9 mouse cellular contexts compared by ENCODE assay signal in the genomic region with DNA sequence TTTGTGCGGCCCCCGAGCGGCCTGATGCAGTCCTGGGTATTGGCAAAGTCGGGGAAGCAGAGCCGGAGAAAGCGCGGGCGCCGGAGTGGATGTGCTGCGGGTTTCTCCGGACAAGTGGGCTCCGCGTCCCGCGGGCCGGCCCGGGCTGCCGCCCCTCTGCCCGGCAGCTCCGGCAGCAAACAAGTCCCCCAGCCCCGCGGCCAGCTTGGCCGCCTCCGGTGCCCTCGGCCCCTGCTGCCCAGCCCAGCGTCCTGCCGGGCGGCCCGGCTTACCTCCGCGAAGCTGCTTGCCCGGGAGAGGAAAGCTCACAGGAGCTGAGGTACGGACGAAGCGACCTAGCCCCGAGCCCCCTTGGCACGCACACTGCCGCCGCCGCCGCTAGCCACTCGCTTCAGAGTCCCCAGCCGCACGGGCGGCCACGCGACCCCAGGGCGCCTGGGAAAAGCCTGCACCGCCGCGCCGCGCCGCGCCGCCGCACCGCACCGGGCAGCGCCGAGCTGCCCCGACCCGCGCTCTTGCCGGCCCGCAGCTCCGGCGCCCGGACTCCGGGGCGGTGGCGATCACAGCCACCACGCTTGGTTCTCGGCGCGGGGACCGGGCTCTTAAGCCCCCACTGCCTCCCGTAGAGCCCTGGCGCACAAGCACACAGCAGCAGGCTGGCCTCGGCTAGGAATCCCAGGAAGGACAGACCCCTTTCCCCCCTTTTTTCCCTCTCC. TPM values are rescaled to one million over a fixed set of nuclear protein-coding genes. Genes with fewer than 3 reads are reported as not detected.
DNase-seq lines count a peak whose midpoint lies in the region; ATAC-seq lines count a peak whose summit lies in the region.
"Had no signal": no experiment of that assay in that cellular context is flagged by ENCODE, and none has a peak within 500 bp of the region (broad histone marks: within the 10 kb centered on the region; RNA-seq: fewer than 3 reads in every experiment).

No protein-coding gene starts in this region.

- no peak overlapping the region for H3K27ac ChIP-seq in forebrain, embryonic 16.5 days (ENCODE audit: low read length)
- peak overlapping the region; percentile 82 for H3K27ac ChIP-seq in limb, embryonic 10.5 days

- H3K4me3 ChIP-seq in forebrain, embryonic 16.5 days (replicated peaks; ENCODE audit: low read length) = peak overlapping the region; percentile 59
- peak overlapping the region; percentile 64 for H3K4me3 ChIP-seq in limb, embryonic 10.5 days

- no peaks in the 10 kb centered on the region for H3K36me3 ChIP-seq in forebrain, embryonic 16.5 days (ENCODE audit: control insufficient read depth, insufficient read depth)
- H3K36me3 ChIP-seq in limb, embryonic 10.5 days = peaks cover 12% of the 10 kb centered on the region

- no peak; the same call in 1 of the 2 replicates for ATAC-seq in forebrain, embryonic 16.5 days

- H3K9me3 ChIP-seq in forebrain, embryonic 16.5 days (ENCODE audit: control insufficient read depth, low read length) = no peaks in the 10 kb centered on the region
- H3K9me3 ChIP-seq in limb, embryonic 10.5 days (replicated peaks) = no peaks in the 10 kb centered on the region

- intact Hi-C loops in gastrocnemius, postnatal 14 days (cut with DNase I; ENCODE audit: low total_unique reads) = no loop called here
- intact Hi-C loops in gastrocnemius, postnatal 36 days (cut with DNase I) = no loop called here

- peak overlapping the region; percentile 84 for H3K4me2 ChIP-seq in forebrain, embryonic 16.5 days (ENCODE audit: low read length)

- 15% methylated on average over 63 of the region's 80 CpGs for WGBS in forebrain, embryonic 16.5 days
- WGBS in limb, embryonic 10.5 days = 14% methylated on average over 73 of the region's 80 CpGs

- peak; percentile 7 for DNase-seq in gastrocnemius, postnatal 10 days
- DNase-seq in gastrocnemius, postnatal 14 days = no peak
- peak; percentile 1 for DNase-seq in thymus, postnatal 25 days
- no peak for DNase-seq in thymus, postnatal 10 days (ENCODE audit: low spot score in 2 of 2)
- DNase-seq in limb, embryonic 10.5 days (ENCODE audit: low spot score) = no peak
- peak; percentile 70 for DNase-seq in neural tube, embryonic 10.5 days (ENCODE audit: extremely low spot score, low spot score)
- DNase-seq in gastrocnemius, postnatal 36 days = no peak

- peaks cover 9% of the 10 kb centered on the region for H3K4me1 ChIP-seq in forebrain, embryonic 16.5 days (replicated peaks; ENCODE audit: control insufficient read depth, insufficient read depth, low read length)
- peaks cover 19% of the 10 kb centered on the region for H3K4me1 ChIP-seq in limb, embryonic 10.5 days

- H3K9ac ChIP-seq in forebrain, embryonic 16.5 days (replicated peaks; ENCODE audit: low read depth, low read length) = peak overlapping the region; percentile 52

- H3K27me3 ChIP-seq in forebrain, embryonic 16.5 days (replicated peaks; ENCODE audit: control insufficient read depth, insufficient read depth, low read length) = peaks cover 4% of the 10 kb centered on the region
- H3K27me3 ChIP-seq in limb, embryonic 10.5 days (ENCODE audit: low read depth, poor library complexity, severe bottlenecking) = peaks cover 95% of the 10 kb centered on the region

RNA-seq across cellular contexts. Expression of a gene that starts 0.6 kb away (rescaled TPM):
- total RNA-seq in gastrocnemius, postnatal 10 days (2021) = 10 to 100 TPM in 1 of 2 experiments, 1 to 10 TPM in 1; 7.2 to 10.3 TPM
- total RNA-seq in gastrocnemius, postnatal 14 days (2021) = 1 to 10 TPM; 2.1 to 2.5 TPM
- polyA plus RNA-seq in forebrain, embryonic 16.5 days (2015; fragmentation: Nextera tagmentation; extraction: Ambion mirVana) = 5.9 and 7.4 TPM in 2 replicates
- polyA plus RNA-seq in limb, embryonic 10.5 days (2016; fragmentation: Nextera tagmentation; extraction: Ambion mirVana) = 27.8 and 33.1 TPM in 2 replicates
- 1 to 10 TPM in 1 of 2 experiments, under 1 TPM in 1; 0.79 to 1.5 TPM for total RNA-seq in gastrocnemius, postnatal 36 days (2021)
- total RNA-seq: MEL had no signal

Comparison
In these comparisons a context has a peak if more than half of its experiments do, and no peak if none do; other contexts are left out.
1. DNase-seq: peak in gastrocnemius, postnatal 10 days (single experiment), thymus, postnatal 25 days (single experiment) and neural tube, embryonic 10.5 days (single experiment); none in gastrocnemius, postnatal 14 days (single experiment), thymus, postnatal 10 days (0 of 2), limb, embryonic 10.5 days (single experiment) and gastrocnemius, postnatal 36 days (0 of 2).